Mouse (Mus musculus) mesoderm, embryonic 11.5 days (tissue): ENCODE results near the gene C1qtnf7.

Source experiments
- DNase-seq: peaks from one replicate; pipeline ENCODE4 v3.0.0-alpha.2; 2012; ENCODE audit warnings: low read depth, low spot score

Gene C1qtnf7

DNA sequence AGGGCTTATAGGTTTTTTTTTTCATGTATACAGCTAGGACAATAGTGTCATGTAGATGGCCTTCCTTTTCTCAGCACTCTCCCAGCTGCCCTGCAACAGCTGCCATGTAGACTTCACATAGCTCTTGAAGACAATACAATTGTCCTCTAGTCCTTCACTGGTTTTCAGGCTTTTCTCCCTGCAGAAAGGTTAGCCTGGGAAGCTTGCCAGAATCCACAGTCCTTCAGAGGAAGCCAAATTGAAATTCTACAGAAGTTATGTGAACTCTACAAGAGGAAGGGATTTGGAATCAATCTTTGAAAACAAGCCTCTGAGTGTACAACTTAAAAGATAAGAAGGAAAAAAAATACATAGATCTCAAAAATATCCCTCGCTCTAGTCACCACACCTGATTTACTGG is 94.4 kb downstream of the C1qtnf7 start:
- DNase-seq = no peak

DNA sequence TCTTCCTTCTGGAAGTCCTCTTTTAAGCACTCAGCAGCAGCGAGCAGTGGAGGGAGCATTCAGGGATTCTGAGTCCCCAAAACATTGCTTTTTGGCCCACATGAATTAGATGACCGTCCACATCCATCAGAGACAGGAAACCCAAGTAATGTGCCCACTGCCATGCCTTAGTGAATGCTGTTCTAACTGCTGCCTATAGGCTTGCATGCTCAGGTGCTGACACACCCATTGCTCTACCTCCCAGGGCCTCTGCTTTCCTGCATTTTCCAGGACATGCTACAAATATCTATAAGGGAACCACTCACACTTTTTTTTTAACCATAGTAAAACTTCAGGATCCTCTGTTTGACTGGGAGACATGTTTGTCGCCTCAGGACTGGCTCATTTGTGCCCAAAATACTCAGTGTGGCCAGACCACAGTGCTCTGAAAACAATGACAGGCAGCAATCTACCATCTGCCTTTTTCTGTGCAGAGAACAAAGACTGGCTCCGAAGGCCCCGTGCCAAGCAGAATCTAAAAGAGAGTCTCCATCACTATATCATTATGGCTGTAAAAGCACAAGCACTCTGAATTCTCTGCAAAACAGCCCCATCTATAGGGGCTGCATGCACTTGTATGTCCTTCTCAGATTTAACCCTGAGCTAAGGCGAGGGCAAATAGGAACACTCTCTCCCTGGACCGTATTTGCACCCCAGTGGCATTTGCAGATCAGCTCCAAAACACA is 106.4 kb downstream of the C1qtnf7 start:
- no peak for DNase-seq

- DNase-seq = no peak
These were observed 110.1 kb downstream of the C1qtnf7 start for GRCm38 (mm10) chr5:43625407-43625806.

GRCm38 (mm10) chr5:43634071-43634601 is 118.8 kb downstream of the C1qtnf7 start:
- DNase-seq = no peak

- DNase-seq = peak; percentile 24
These were observed 119.3 kb downstream of the C1qtnf7 start for GRCm38 (mm10) chr5:43634602-43635081.

DNA sequence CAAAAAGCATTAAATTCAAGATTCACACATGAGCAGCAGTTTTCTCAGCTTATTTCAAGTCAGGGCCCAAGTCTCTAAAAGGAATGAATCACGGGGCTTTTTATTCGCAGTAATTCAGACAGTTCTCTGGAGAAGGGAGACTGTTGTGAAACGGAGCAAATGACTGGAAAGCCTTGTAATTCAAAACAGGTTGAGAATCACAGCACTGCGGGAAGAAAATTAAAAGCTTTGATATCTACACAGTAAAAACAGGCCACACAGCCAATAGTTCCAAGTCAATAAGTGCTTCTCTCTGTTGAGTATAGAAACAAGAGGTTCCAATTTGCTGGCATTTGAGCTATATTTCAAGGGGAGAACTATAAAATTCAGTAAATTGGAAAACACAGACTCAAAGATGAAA is 129.7 kb downstream of the C1qtnf7 start:
- DNase-seq = no peak

- DNase-seq = no peak
These were observed 131.9 kb downstream of the C1qtnf7 start for GRCm38 (mm10) chr5:43647098-43647774.

- DNase-seq = no peak
These were observed 146.2 kb downstream of the C1qtnf7 start for GRCm38 (mm10) chr5:43661498-43661897.

- peak; percentile 68 for DNase-seq
These were observed 146.9 kb downstream of the C1qtnf7 start, which contains the start of gene Cc2d2a for GRCm38 (mm10) chr5:43661997-43662961. Cc2d2a (plus strand) TSS chr5:43662346.

DNA sequence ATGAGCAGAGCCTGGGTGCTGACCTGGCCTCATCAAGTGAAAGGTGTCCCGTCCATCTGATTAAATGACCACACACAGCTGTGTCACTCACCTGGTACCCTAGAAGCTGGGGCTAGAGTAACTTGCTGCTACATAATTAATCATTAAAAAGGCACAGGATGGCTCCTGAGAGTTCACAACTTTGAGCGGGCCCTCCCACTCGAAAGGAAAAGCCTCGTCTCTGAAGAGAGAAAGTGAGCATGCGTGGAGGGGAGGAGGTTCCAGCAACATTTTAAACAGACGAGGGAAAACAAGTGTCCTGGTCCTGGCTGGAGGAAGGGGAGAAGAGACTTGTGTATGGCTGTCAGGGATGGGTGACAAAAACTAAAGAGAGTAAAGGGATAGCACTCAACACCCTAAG is 148.2 kb downstream of the C1qtnf7 start:
- no peak for DNase-seq

GRCm38 (mm10) chr5:43665144-43665543 is 149.8 kb downstream of the C1qtnf7 start:
- no peak for DNase-seq
